Mouse (Mus musculus) heart, embryonic 14.5 days (tissue): Measurements from ENCODE around the gene Tmem117. TPM values are rescaled to one million over a fixed set of nuclear protein-coding genes. Genes with fewer than 3 reads are reported as not detected.
A peak's percentile ranks its signal among the peaks of the same experiment; 100 is the strongest.

Experiments used
- ATAC-seq: fragments of 200-750 bp; cut with Nextera tagmentation; 2 replicates; pipeline ENCODE4 v1.8.0; 2017; ENCODE audit warnings: low read depth, moderate TSS enrichment; ENCODE audit not compliant: insufficient number of reproducible peaks, insufficient read depth, low FRiP score
- H3K27ac ChIP-seq, 2 experiments: fragments of 200-500 bp in 1 of 2; fragments of 300-500 bp in 1 of 2; sonication (generic) in 1 of 2; replicated peaks in 1 of 2; 2 replicates each; pipeline ENCODE4 v1.5.1; 2012 to 2014; ENCODE audit warnings: low read depth in 2 of 2, low read length in 2 of 2, control low read depth in 1 of 2, mild to moderate bottlenecking in 1 of 2, mixed read lengths in 1 of 2; ENCODE audit not compliant: control insufficient read depth in 1 of 2, insufficient read depth in 1 of 2
- H3K27me3 ChIP-seq: fragments of 300-500 bp; sonication (generic); 2 replicates; pipeline ENCODE4 v1.6.1; 2014; ENCODE audit warnings: mild to moderate bottlenecking, low read length, control low read depth; ENCODE audit not compliant: control insufficient read depth, insufficient read depth
- H3K36me3 ChIP-seq: fragments of 300-500 bp; sonication (generic); 2 replicates; pipeline ENCODE4 v1.6.1; 2014; ENCODE audit warnings: mild to moderate bottlenecking, control low read depth, low read length, mixed read lengths; ENCODE audit not compliant: control insufficient read depth, insufficient read depth
- H3K4me1 ChIP-seq, 2 experiments: fragments of 200-500 bp in 1 of 2; fragments of 300-500 bp in 1 of 2; sonication (generic) in 1 of 2; 2 replicates each; pipeline ENCODE4 v1.6.1; 2012 to 2014; ENCODE audit warnings: low read length in 2 of 2, control low read depth in 1 of 2, mixed read lengths in 1 of 2; ENCODE audit not compliant: control insufficient read depth in 2 of 2, insufficient read depth in 2 of 2
- H3K4me2 ChIP-seq: fragments of 300-500 bp; sonication (generic); 2 replicates; pipeline ENCODE4 v1.6.1; 2014; ENCODE audit warnings: mild to moderate bottlenecking, low read length
- H3K4me3 ChIP-seq, 2 experiments: fragments of 200-500 bp in 1 of 2; fragments of 300-500 bp in 1 of 2; sonication (generic) in 1 of 2; 2 replicates each; pipeline ENCODE4 v1.5.1; 2012 to 2014; ENCODE audit warnings: low read length in 2 of 2, mild to moderate bottlenecking in 2 of 2, control low read depth in 1 of 2, low read depth in 1 of 2, moderate library complexity in 1 of 2; ENCODE audit not compliant: control insufficient read depth in 1 of 2, insufficient read depth in 1 of 2
- H3K9ac ChIP-seq: fragments of 300-500 bp; sonication (generic); 2 replicates; pipeline ENCODE4 v1.6.1; 2014; ENCODE audit warnings: mild to moderate bottlenecking, low read length
- H3K9me3 ChIP-seq: fragments of 300-500 bp; sonication (generic); 2 replicates; pipeline ENCODE4 v1.6.1; 2016; ENCODE audit warnings: low read length, control low read depth; ENCODE audit not compliant: control insufficient read depth
- WGBS: fragments of 180-500 bp; shearing (Covaris S2); extraction: QIAGEN DNeasy Blood & Tissue Kit; methylation state at CpG from one replicate; pipeline ENCODE4 v1.1.7; 2014; 5-methylcytosine and 5-hydroxymethylcytosine counted together
- polyA plus RNA-seq: library from polyadenylated mRNA; unstranded; fragments of >200 nt; fragmentation: Nextera tagmentation; extraction: Ambion mirVana; gene quantifications from 2 replicates; pipeline ENCODE4 v1.2.1, GENCODE M21; 2014

Gene Tmem117
- 1.9 and 2.0 TPM in 2 replicates for polyA plus RNA-seq

DNA sequence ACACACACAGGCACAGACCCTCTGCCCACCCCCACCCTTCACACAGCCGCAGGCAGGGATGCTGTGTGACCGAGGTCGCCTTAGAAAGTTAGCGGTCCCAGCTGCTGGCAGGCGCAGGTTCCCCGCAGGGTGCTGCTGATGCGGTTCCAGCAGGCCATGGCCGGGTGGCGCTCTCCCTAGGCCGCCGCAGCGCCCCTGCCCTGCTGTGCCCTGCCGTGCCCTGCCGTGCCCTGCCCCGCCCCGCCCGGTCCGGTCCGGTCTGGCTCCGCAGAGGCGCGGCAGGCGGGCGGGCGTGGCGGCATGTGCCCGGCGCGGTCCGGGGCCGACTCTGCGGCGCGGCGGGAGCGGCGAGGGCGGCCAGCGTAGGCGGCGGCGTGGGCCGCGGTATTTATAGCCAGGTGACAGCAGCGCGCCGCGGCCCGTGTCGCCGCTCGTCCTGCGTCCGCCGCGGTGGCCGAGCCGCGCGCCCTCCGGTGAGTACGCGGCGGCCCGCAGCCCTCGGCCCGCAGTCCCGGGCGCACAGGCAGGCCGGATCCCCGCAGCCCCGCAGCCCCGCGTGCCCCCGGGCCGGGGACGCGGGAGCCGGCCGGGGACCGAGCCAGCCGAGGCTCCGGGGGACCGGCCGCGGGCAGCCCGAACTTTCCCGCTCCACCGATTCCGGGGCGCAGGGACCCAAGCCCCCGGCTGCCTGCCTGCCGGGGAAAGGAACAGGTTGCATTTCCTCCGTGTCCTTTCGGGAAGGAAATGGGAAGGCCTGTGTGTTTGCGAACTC lies at the start of gene Tmem117:
Tmem117 (plus strand) TSS at position 403 of the 772 bp plus-strand sequence.
- H3K36me3 ChIP-seq: no peaks in the 10 kb centered on the region
- H3K4me1 ChIP-seq: no peaks in the 10 kb centered on the region; a peak in 1 of 4 replicates
- H3K9me3 ChIP-seq: no peaks in the 10 kb centered on the region
- peaks cover 11% of the 10 kb centered on the region for H3K27me3 ChIP-seq
- WGBS: under 1% methylated on average over 62 of the region's 96 CpGs
- peak; percentile 58; the same call in 1 of the 2 replicates for ATAC-seq
- peak within 1 kb of the TSS; percentile 80 for H3K9ac ChIP-seq
- H3K27ac ChIP-seq: no peak within 1 kb of the TSS
- H3K4me2 ChIP-seq: peak within 1 kb of the TSS; percentile 97
- H3K4me3 ChIP-seq: peak within 1 kb of the TSS; percentile 62

DNA sequence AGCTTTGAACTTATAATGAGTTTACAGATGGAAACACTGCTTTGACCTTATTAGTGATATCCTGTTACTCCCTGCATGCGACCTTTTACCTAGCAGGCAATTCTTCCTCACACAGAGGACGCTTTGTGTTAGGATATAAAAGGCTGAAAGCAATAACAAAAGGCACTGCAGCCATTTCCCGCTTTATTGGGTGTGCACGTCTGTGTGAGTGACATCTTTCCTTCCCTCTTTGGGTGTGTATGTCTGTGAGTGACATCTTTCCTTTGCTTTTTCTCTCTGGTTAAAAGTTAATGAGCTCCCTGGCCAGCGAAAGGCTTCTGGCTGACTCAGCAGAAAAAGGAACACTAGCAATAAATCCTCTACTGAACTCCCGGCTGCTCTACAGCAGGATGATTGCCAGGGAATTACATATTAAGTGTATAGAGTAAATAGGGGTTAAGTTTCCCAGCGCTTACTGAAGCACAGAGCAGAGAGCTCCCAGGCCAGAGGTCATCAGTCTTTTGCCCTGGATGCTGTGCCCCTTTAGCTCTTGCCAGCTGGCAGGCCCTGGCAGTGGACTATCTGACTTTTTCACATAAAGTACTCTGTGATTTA lies 46.9 kb upstream of the Tmem117 start:
- no peaks in the 10 kb centered on the region for H3K27me3 ChIP-seq
- H3K9ac ChIP-seq: no peak overlapping the region
- H3K9me3 ChIP-seq: no peaks in the 10 kb centered on the region
- H3K27ac ChIP-seq: no peak overlapping the region
- no peak overlapping the region for H3K4me3 ChIP-seq
- WGBS: 89% methylated on average over 7 of the region's 7 CpGs
- no peak overlapping the region for H3K4me2 ChIP-seq
- no peaks in the 10 kb centered on the region for H3K4me1 ChIP-seq
- peaks cover 86% of the 10 kb centered on the region for H3K36me3 ChIP-seq
- ATAC-seq: no peak

DNA sequence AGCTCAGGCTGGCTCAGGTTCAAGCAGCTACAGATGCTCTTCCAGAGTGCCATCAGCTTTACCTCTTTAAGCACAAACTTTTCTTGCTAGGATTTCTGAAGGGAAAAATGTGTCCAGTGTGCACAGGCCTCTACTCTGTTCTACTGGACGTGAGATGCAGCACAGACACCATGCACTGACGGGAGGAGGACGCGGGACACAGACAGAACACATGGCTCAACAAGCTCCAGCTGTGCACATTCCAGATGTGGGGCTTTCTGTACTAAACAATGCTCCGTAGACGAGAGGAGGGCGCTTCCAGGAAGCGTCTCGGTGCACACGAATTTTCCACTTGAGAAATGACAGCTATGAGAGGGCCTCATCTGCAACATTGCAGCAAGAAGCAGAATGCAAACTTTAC lies 45.9 kb upstream of the Tmem117 start:
- no peak for ATAC-seq
- whole genome bisulfite sequencing: 89% methylated on average over 10 of the region's 10 CpGs

DNA sequence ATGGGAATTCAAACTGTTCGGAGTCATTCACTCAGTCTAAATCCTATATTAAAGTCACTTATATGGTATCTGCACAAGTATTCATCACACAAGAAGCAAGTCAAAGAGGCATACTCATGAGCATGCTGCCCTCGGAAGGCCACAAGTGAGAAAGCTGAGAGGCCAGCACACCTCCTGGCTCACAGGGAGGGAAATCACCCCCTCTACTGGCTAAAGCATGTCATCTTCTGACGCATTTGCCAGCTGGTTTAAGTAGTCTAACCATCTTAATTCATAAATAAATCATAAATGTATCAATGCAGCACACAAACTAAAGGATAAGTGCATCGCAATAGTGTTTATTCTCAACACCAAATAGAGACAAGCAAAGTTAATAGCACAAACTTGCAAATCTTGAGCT lies 44.3 kb upstream of the Tmem117 start:
- no peak overlapping the region for H3K4me3 ChIP-seq
- peaks cover 69% of the 10 kb centered on the region for H3K36me3 ChIP-seq
- WGBS: 85% methylated on average over 4 of the region's 4 CpGs

More for the DNA sequence above, 45.9 kb upstream of the Tmem117 start:
- H3K9ac ChIP-seq: no peak overlapping the region
- peaks cover 84% of the 10 kb centered on the region for H3K36me3 ChIP-seq
- peaks cover 0 to 3% of the 10 kb centered on the region in 2 experiments; a peak in 1 of 4 replicates for H3K4me1 ChIP-seq
- H3K9me3 ChIP-seq: no peaks in the 10 kb centered on the region
- no peaks in the 10 kb centered on the region for H3K27me3 ChIP-seq
- H3K27ac ChIP-seq: no peak overlapping the region
- H3K4me3 ChIP-seq: no peak overlapping the region
- no peak overlapping the region for H3K4me2 ChIP-seq

DNA sequence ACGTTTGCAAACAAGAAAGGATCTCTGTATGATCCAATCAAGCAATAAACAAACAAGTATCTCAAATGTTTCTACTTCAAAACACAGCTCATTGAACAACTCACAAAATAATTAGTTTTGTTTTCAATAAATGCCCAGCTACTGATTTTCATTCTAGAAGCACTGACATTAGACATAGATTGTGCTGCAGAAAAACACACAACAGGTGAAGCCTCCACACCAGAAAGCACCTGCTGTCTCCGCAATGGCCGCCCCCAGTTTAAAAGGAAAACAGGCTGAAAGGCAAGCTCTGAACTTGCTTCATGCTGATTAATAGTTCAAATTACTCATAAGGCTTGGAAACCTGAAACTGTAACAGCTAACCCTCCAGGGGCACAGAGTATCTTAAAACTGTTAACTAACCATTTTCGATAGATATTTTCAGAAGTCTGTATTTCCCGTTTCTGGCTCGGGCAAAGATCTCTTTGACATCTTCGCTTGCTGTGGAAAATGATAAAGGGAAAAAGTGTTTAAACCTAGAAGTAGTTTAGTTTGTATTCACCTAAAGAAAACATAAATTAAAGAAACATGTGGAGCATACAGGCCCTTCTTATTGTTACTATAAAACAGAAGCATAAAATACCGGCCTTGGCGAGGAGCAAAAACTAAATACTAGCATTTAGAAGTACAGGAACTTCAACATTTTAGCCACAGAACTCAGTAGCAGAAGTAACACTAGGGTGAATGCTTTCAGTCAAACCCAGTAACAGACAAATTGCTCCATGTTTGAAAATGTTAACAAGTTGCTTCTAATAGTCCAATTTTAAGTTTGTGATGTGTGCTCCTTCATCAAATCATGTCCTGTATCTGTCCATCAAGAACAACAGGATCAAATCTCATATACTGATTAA lies 41.0 kb upstream of the Tmem117 start:
- H3K4me2 ChIP-seq: peak overlapping the region; percentile 79
- H3K36me3 ChIP-seq: peaks cover 37% of the 10 kb centered on the region
- peak overlapping the region in 1 of 2 experiments; percentile 96; a peak in 1 of 4 replicates for H3K4me3 ChIP-seq
- WGBS: 87% methylated on average over 9 of the region's 9 CpGs
- H3K9me3 ChIP-seq: no peaks in the 10 kb centered on the region
- H3K9ac ChIP-seq: peak overlapping the region; percentile 96
- no peak for ATAC-seq
- H3K4me1 ChIP-seq: peaks cover 0 to 11% of the 10 kb centered on the region in 2 experiments; a peak in 1 of 4 replicates
- H3K27ac ChIP-seq: no peak overlapping the region
- no peaks in the 10 kb centered on the region for H3K27me3 ChIP-seq

More for the DNA sequence above, 44.3 kb upstream of the Tmem117 start:
- Histone ChIP-seq H3K27me3 (no peaks in the 10 kb centered on the region), H3K27ac (no peak overlapping the region), H3K4me1 (peaks cover 0 to 8% of the 10 kb centered on the region in 2 experiments; a peak in 1 of 4 replicates), H3K9me3 (no peaks in the 10 kb centered on the region), H3K4me2 (no peak overlapping the region), H3K9ac (no peak overlapping the region)
- no peak for ATAC-seq

DNA sequence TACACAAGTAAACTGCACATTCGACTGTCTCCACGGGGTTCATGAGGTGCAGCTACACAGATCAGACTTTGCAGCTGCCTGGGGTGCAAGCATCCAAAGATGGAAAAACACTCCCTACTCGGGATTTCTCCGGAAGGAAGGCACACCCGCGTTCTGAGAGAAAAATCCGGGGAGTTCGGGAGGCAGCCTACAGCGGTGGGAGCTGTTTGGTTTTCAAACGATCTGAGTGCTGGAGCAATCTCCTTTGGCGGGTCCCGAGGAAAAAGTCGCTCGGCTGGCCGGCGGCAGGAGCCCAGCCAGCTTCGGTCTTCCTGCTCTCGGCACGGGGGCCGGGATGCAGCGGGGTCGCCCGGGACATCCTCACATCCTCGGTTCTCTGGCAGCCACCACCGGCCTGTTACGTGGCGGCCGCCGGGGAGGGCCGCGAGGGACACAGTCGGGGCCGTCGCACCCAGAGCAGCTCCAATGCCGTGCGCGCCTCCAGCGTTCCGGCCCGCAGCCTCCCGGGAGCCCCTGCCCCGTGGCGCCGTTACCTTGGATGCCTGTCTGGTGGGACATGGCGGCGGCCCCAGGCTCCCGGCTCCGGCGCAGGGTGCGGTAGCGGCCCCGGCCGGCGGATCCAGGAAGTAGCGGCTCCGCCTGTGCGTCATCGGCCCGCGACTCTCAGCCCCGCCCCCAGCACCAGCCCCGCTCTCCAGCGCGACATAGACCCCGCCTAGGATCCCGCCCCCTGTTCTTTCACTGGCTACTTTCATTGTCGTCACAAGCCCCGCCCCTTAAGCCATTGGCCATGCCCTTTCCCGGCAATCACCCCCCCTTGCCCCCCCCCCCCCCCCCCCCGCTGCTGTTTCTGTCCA lies 39.6 kb upstream of the Tmem117 start, which contains the start of gene Twf1:
Twf1 (minus strand) TSS at position 671 of the 857 bp plus-strand sequence.
- Histone ChIP-seq H3K4me1 (peaks cover 0 to 11% of the 10 kb centered on the region in 2 experiments; a peak in 1 of 4 replicates), H3K9ac (peak within 1 kb of the TSS; percentile 96), H3K36me3 (peaks cover 23% of the 10 kb centered on the region), H3K4me2 (peak within 1 kb of the TSS; percentile 79), H3K27me3 (no peaks in the 10 kb centered on the region), H3K9me3 (no peaks in the 10 kb centered on the region), H3K4me3 (peak within 1 kb of the TSS; percentile 96 to 99), H3K27ac (peak within 1 kb of the TSS; percentile 61 to 71)
- ATAC-seq: peak; percentile 99
- WGBS: under 1% methylated on average over 65 of the region's 70 CpGs
